Mouse (Mus musculus): ENCODE measurements around the gene Mgat5b. TPM values are rescaled to one million over a fixed set of nuclear protein-coding genes. Genes with fewer than 3 reads are reported as not detected.

Gene Mgat5b
- polyA plus RNA-seq, 1 experiment = not detected

GRCm38 (mm10) chr11:116881440-116881839, 37.2 kb upstream of the Mgat5b start:
- H3K4me1 ChIP-seq (ENCODE audit: control insufficient read depth, insufficient read depth, insufficient read length) = no peaks in the 10 kb centered on the region; the same call in 1 of the 2 replicates
- no peaks in the 10 kb centered on the region for H3K36me3 ChIP-seq (ENCODE audit: control insufficient read depth, insufficient read depth, low read length)
- no peak overlapping the region for H3K4me3 ChIP-seq (ENCODE audit: extremely low read depth, insufficient read depth, insufficient read length)
- H3K27me3 ChIP-seq (ENCODE audit: control insufficient read depth, insufficient read depth, low read length) = 0 out of 2 replicates have a peak, but pooled peaks cover 1% of the 10 kb centered on the region
- no peak for TF ChIP-seq CTCF (IDR thresholded peaks at IDR 0.05; ENCODE audit: extremely low read depth, insufficient read depth, insufficient read length, insufficient replicate concordance)
- no peak overlapping the region for H3K27ac ChIP-seq (ENCODE audit: insufficient read depth, low read length)
- 93% methylated on average over 5 of the region's 5 CpGs for WGBS
- no peak for DNase-seq (ENCODE audit: low read depth in 1 of 2, low spot score in 2 of 2)

- no peaks in the 10 kb centered on the region for H3K36me3 ChIP-seq (ENCODE audit: control insufficient read depth, insufficient read depth, low read length)
- 95% methylated on average over 10 of the region's 10 CpGs for WGBS
- H3K27me3 ChIP-seq (ENCODE audit: control insufficient read depth, insufficient read depth, low read length) = 0 out of 2 replicates have a peak, but pooled peaks cover 1% of the 10 kb centered on the region
- H3K4me3 ChIP-seq (ENCODE audit: extremely low read depth, insufficient read depth, insufficient read length) = no peak overlapping the region
- H3K27ac ChIP-seq (ENCODE audit: insufficient read depth, low read length) = no peak overlapping the region
- DNase-seq (ENCODE audit: low read depth in 1 of 2, low spot score in 2 of 2) = no peak
- H3K4me1 ChIP-seq (ENCODE audit: control insufficient read depth, insufficient read depth, insufficient read length) = no peaks in the 10 kb centered on the region; the same call in 1 of the 2 replicates
- TF ChIP-seq POLR2A (IDR thresholded peaks at IDR 0.05; ENCODE audit: low read depth, low read length) (no peak), CTCF (IDR thresholded peaks at IDR 0.05; ENCODE audit: extremely low read depth, insufficient read depth, insufficient read length, insufficient replicate concordance) (no peak)
These were observed 36.2 kb upstream of the Mgat5b start for GRCm38 (mm10) chr11:116882446-116882845.

GRCm38 (mm10) chr11:116884061-116884460, 34.6 kb upstream of the Mgat5b start:
- DNase-seq (ENCODE audit: low read depth in 1 of 2, low spot score in 2 of 2) = no peak
- Histone ChIP-seq H3K4me1 (ENCODE audit: control insufficient read depth, insufficient read depth, insufficient read length) (no peaks in the 10 kb centered on the region; the same call in 1 of the 2 replicates), H3K27ac (ENCODE audit: insufficient read depth, low read length) (no peak overlapping the region), H3K36me3 (ENCODE audit: control insufficient read depth, insufficient read depth, low read length) (no peaks in the 10 kb centered on the region), H3K27me3 (ENCODE audit: control insufficient read depth, insufficient read depth, low read length) (0 out of 2 replicates have a peak, but pooled peaks cover 1% of the 10 kb centered on the region), H3K4me3 (ENCODE audit: extremely low read depth, insufficient read depth, insufficient read length) (no peak overlapping the region)
- TF ChIP-seq CTCF (IDR thresholded peaks at IDR 0.05; ENCODE audit: extremely low read depth, insufficient read depth, insufficient read length, insufficient replicate concordance) (no peak), POLR2A (IDR thresholded peaks at IDR 0.05; ENCODE audit: low read depth, low read length) (no peak)
- WGBS = 81% methylated on average over 6 of the region's 6 CpGs

GRCm38 (mm10) chr11:116885275-116886151, 33.1 kb upstream of the Mgat5b start:
- no peak for TF ChIP-seq POLR2A (IDR thresholded peaks at IDR 0.05; ENCODE audit: low read depth, low read length)
- peak; percentile 84; the same call in 1 of the 2 replicates for TF ChIP-seq CTCF (IDR thresholded peaks at IDR 0.05; ENCODE audit: extremely low read depth, insufficient read depth, insufficient read length, insufficient replicate concordance)
- WGBS = 4% methylated on average over 28 of the region's 28 CpGs
- Histone ChIP-seq H3K27me3 (ENCODE audit: control insufficient read depth, insufficient read depth, low read length) (0 out of 2 replicates have a peak, but pooled peaks cover 1% of the 10 kb centered on the region), H3K27ac (ENCODE audit: insufficient read depth, low read length) (no peak overlapping the region), H3K4me3 (ENCODE audit: extremely low read depth, insufficient read depth, insufficient read length) (peak overlapping the region; percentile 32), H3K36me3 (ENCODE audit: control insufficient read depth, insufficient read depth, low read length) (no peaks in the 10 kb centered on the region), H3K4me1 (ENCODE audit: control insufficient read depth, insufficient read depth, insufficient read length) (no peaks in the 10 kb centered on the region; the same call in 1 of the 2 replicates)
- peak; percentile 49 to 69 for DNase-seq (ENCODE audit: low read depth in 1 of 2, low spot score in 2 of 2)

- TF ChIP-seq CTCF (IDR thresholded peaks at IDR 0.05; ENCODE audit: extremely low read depth, insufficient read depth, insufficient read length, insufficient replicate concordance) = no peak
- TF ChIP-seq POLR2A (IDR thresholded peaks at IDR 0.05; ENCODE audit: low read depth, low read length) = no peak
- DNase-seq (ENCODE audit: low read depth in 1 of 2, low spot score in 2 of 2) = no peak
- H3K27me3 ChIP-seq (ENCODE audit: control insufficient read depth, insufficient read depth, low read length) = 0 out of 2 replicates have a peak, but pooled peaks cover 1% of the 10 kb centered on the region
- H3K4me3 ChIP-seq (ENCODE audit: extremely low read depth, insufficient read depth, insufficient read length) = no peak overlapping the region
- H3K27ac ChIP-seq (ENCODE audit: insufficient read depth, low read length) = no peak overlapping the region
- no peaks in the 10 kb centered on the region; the same call in 1 of the 2 replicates for H3K4me1 ChIP-seq (ENCODE audit: control insufficient read depth, insufficient read depth, insufficient read length)
- H3K36me3 ChIP-seq (ENCODE audit: control insufficient read depth, insufficient read depth, low read length) = no peaks in the 10 kb centered on the region
- WGBS = 76% methylated on average over 5 of the region's 5 CpGs
These were observed 31.5 kb upstream of the Mgat5b start for GRCm38 (mm10) chr11:116887136-116887535.

DNA sequence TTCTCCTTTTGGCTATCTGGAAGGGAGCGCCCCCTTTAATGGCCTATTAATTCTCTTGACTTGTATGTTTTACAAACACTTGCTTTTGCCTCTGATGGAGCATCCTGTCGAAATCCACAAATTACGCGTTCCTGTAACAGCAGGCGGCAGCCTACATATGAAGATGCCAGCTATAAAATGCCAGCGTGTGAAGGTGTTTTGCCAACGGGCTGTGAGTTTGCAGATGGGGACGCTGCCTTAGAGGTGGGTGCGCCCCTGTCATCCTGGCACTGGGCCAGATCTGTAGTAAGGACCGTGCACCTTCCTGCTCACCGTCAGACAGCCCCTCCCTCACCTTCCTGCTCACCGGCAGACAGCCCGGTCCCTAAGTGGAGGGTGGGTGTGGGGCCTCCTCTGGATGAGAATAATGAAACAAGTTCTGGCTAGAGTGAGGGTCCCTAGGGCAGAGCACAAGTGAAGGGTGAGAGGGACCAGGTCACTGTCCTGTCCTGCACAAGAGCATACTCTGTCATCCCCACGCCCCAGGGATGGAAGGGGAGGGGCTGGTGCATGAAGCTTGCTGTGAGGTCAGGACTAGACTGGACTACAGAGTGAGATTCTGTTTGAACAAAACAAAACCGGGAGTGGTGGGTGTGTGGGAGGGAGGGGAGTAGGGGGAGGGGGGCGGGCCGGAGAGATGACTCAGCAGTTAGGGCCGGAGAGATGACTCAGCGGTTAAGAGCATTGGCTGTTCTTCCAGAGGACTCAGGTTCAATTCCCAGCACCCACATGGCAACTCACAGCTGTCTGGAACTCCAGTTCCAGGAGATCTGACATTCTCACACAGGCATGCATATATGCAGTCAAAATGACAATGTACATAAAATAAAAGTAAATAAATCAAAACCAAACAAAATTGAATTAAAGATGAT, 24.9 kb upstream of the Mgat5b start:
- H3K27ac ChIP-seq (ENCODE audit: insufficient read depth, low read length) = no peak overlapping the region
- no peak for DNase-seq (ENCODE audit: low read depth in 1 of 2, low spot score in 2 of 2)
- 0 out of 2 replicates have a peak, but pooled peaks cover 1% of the 10 kb centered on the region for H3K27me3 ChIP-seq (ENCODE audit: control insufficient read depth, insufficient read depth, low read length)
- H3K4me3 ChIP-seq (ENCODE audit: extremely low read depth, insufficient read depth, insufficient read length) = no peak overlapping the region
- H3K4me1 ChIP-seq (ENCODE audit: control insufficient read depth, insufficient read depth, insufficient read length) = no peaks in the 10 kb centered on the region
- no peaks in the 10 kb centered on the region for H3K36me3 ChIP-seq (ENCODE audit: control insufficient read depth, insufficient read depth, low read length)
- WGBS = 53% methylated on average over 19 of the region's 19 CpGs
- TF ChIP-seq POLR2A (IDR thresholded peaks at IDR 0.05; ENCODE audit: low read depth, low read length) (no peak), CTCF (IDR thresholded peaks at IDR 0.05; ENCODE audit: extremely low read depth, insufficient read depth, insufficient read length, insufficient replicate concordance) (no peak)
